Mouse (Mus musculus) T-cell, adult 2 months (primary cell): ENCODE results near the gene Sgpp2.

Source experiments
- DNase-seq: peaks from one replicate; pipeline ENCODE4 v3.0.0; 2022; ENCODE audit warnings: low spot score

The Sgpp2 gene

GRCm38 (mm10) chr1:78310021-78310752 is at the start of gene Sgpp2:
Gene Sgpp2, plus strand, starts transcription at chr1:78310345.
- DNase-seq, result no peak

- no peak for DNase-seq
Measured at GRCm38 (mm10) chr1:78267519-78267918, 42.6 kb upstream of the Sgpp2 start.

GRCm38 (mm10) chr1:78272915-78273314 is 37.2 kb upstream of the Sgpp2 start:
- no peak for DNase-seq

GRCm38 (mm10) chr1:78279128-78279527 is 31.0 kb upstream of the Sgpp2 start:
- no peak for DNase-seq

- DNase-seq, result no peak
Measured at GRCm38 (mm10) chr1:78292397-78292796, 17.7 kb upstream of the Sgpp2 start.

- no peak for DNase-seq
Measured at GRCm38 (mm10) chr1:78299670-78300225, 10.4 kb upstream of the Sgpp2 start.

- no peak for DNase-seq
Measured at GRCm38 (mm10) chr1:78308688-78309087, 1.5 kb upstream of the Sgpp2 start.

- DNase-seq, result no peak
Measured at GRCm38 (mm10) chr1:78309280-78309679, 865 bp upstream of the Sgpp2 start.

GRCm38 (mm10) chr1:78310861-78311341 is 756 bp downstream of the Sgpp2 start:
- no peak for DNase-seq

GRCm38 (mm10) chr1:78311482-78311881 is 1.3 kb downstream of the Sgpp2 start:
- no peak for DNase-seq

- no peak for DNase-seq
Measured at GRCm38 (mm10) chr1:78312917-78313316, 2.8 kb downstream of the Sgpp2 start.

- no peak for DNase-seq
Measured at GRCm38 (mm10) chr1:78313961-78314360, 3.8 kb downstream of the Sgpp2 start.

GRCm38 (mm10) chr1:78318089-78318760 is 8.1 kb downstream of the Sgpp2 start:
- DNase-seq, result no peak

- no peak for DNase-seq
Measured at GRCm38 (mm10) chr1:78320291-78320690, 10.1 kb downstream of the Sgpp2 start.

- DNase-seq, result no peak
Measured at GRCm38 (mm10) chr1:78322098-78322778, 12.1 kb downstream of the Sgpp2 start.

- no peak for DNase-seq
Measured at GRCm38 (mm10) chr1:78322844-78323243, 12.7 kb downstream of the Sgpp2 start.

- no peak for DNase-seq
Measured at GRCm38 (mm10) chr1:78324044-78324443, 13.9 kb downstream of the Sgpp2 start.

- DNase-seq, result no peak
Measured at GRCm38 (mm10) chr1:78325851-78326250, 15.7 kb downstream of the Sgpp2 start.

- no peak for DNase-seq
Measured at GRCm38 (mm10) chr1:78328646-78329045, 18.5 kb downstream of the Sgpp2 start.

GRCm38 (mm10) chr1:78329861-78330260 is 19.7 kb downstream of the Sgpp2 start:
- no peak for DNase-seq

GRCm38 (mm10) chr1:78330620-78331158 is 20.5 kb downstream of the Sgpp2 start:
- no peak for DNase-seq

GRCm38 (mm10) chr1:78337726-78338125 is 27.6 kb downstream of the Sgpp2 start:
- DNase-seq, result no peak
